Mouse (Mus musculus) myocyte (in vitro differentiated cells): ENCODE results near the gene Dhrs9.

Experiments used
- CEBPB ChIP-seq: IDR thresholded peaks from 2 replicates; pipeline ENCODE4 v1.6.1; 2011; ENCODE audit warnings: mild to moderate bottlenecking, moderate library complexity; ENCODE audit not compliant: poor library complexity, insufficient read depth, severe bottlenecking
- MAX ChIP-seq: IDR thresholded peaks from one replicate; pipeline ENCODE4 v1.6.1; 2011; ENCODE audit warnings: low read depth, mild to moderate bottlenecking, control low read depth
- MYOG ChIP-seq, 3 experiments: IDR thresholded peaks; one replicate each; pipeline ENCODE4 v1.6.1; 2011; ENCODE audit warnings: control low read depth in 2 of 3, low read depth in 2 of 3, mild to moderate bottlenecking in 2 of 3; ENCODE audit not compliant: insufficient read length in 2 of 3, control insufficient read depth in 1 of 3, insufficient read depth in 1 of 3
- POLR2A ChIP-seq: IDR thresholded peaks from one replicate; pipeline ENCODE4 v1.6.1; 2011; ENCODE audit warnings: low read depth, mild to moderate bottlenecking, control low read depth, moderate library complexity; ENCODE audit not compliant: insufficient read length
- POLR2AphosphoS2 ChIP-seq: IDR thresholded peaks from one replicate; pipeline ENCODE4 v1.6.1; 2011; ENCODE audit warnings: low read depth, control low read depth; ENCODE audit not compliant: insufficient read length
- SRF ChIP-seq: IDR thresholded peaks from one replicate; pipeline ENCODE4 v1.6.1; 2011; ENCODE audit warnings: low read depth; ENCODE audit not compliant: control insufficient read depth, insufficient read length
- TCF3 ChIP-seq: IDR thresholded peaks from one replicate; pipeline ENCODE4 v1.6.1; 2011; ENCODE audit warnings: low read depth, control low read depth; ENCODE audit not compliant: insufficient read length

- no peak for TF ChIP-seq POLR2AphosphoS2
- no peak for TF ChIP-seq CEBPB
- TF ChIP-seq TCF3, result no peak
- no peak for TF ChIP-seq MYOG (IDR thresholded peaks at IDR 0.05; ENCODE audit: control insufficient read depth in 1 of 3, insufficient read depth in 1 of 3, insufficient read length in 2 of 3, low read depth in 2 of 3)
- no peak for TF ChIP-seq POLR2A
- TF ChIP-seq MAX, result no peak
- TF ChIP-seq SRF, result no peak
Observed at GRCm38 (mm10) chr2:69393947-69394346, 13.7 kb downstream of the Dhrs9 start.
